Mouse (Mus musculus): Measurements from ENCODE around the gene Tor1aip1. TPM values are rescaled to one million over a fixed set of nuclear protein-coding genes. Genes with fewer than 3 reads are reported as not detected.

The Tor1aip1 gene
- polyA plus RNA-seq, 1 experiment from 2014 or later, result 44.1 TPM

- no peaks in the 10 kb centered on the region for H3K9me3 ChIP-seq (ENCODE audit: control insufficient read depth, low read length)
- 62% methylated on average over 3 of the region's 3 CpGs for WGBS
- H3K4me1 ChIP-seq (replicated peaks; ENCODE audit: control insufficient read depth, insufficient read depth, low read length), result no peaks in the 10 kb centered on the region
- no peaks in the 10 kb centered on the region for H3K36me3 ChIP-seq (ENCODE audit: control insufficient read depth, insufficient read depth, low read length)
- no peak overlapping the region for H3K4me2 ChIP-seq (replicated peaks; ENCODE audit: low read depth, low read length)
- no peaks in the 10 kb centered on the region for H3K27me3 ChIP-seq (ENCODE audit: control insufficient read depth, insufficient read depth, low read length)
- H3K27ac ChIP-seq (ENCODE audit: low read depth, low read length), result no peak overlapping the region
- ATAC-seq (ENCODE audit: low FRiP score) (no peak), DNase-seq (ENCODE audit: low spot score) (no peak)
- H3K4me3 ChIP-seq (ENCODE audit: low read depth, low read length), result no peak overlapping the region
- no peak overlapping the region for H3K9ac ChIP-seq (ENCODE audit: low read depth, low read length)
These were observed 29.9 kb upstream of the Tor1aip1 start for GRCm38 (mm10) chr1:156066133-156066532.

- Histone ChIP-seq H3K27ac (ENCODE audit: low read depth, low read length) (no peak overlapping the region), H3K9me3 (ENCODE audit: control insufficient read depth, low read length) (no peaks in the 10 kb centered on the region), H3K4me1 (replicated peaks; ENCODE audit: control insufficient read depth, insufficient read depth, low read length) (no peaks in the 10 kb centered on the region), H3K4me3 (ENCODE audit: low read depth, low read length) (no peak overlapping the region), H3K36me3 (ENCODE audit: control insufficient read depth, insufficient read depth, low read length) (no peaks in the 10 kb centered on the region; the same call in 1 of the 2 replicates), H3K4me2 (replicated peaks; ENCODE audit: low read depth, low read length) (no peak overlapping the region), H3K9ac (ENCODE audit: low read depth, low read length) (no peak overlapping the region), H3K27me3 (ENCODE audit: control insufficient read depth, insufficient read depth, low read length) (no peaks in the 10 kb centered on the region)
- no peak for DNase-seq (ENCODE audit: low spot score)
- no peak for ATAC-seq (ENCODE audit: low FRiP score)
- WGBS, result 95% methylated on average over 4 of the region's 4 CpGs
These were observed 25.9 kb upstream of the Tor1aip1 start for GRCm38 (mm10) chr1:156062193-156062592.

- H3K27ac ChIP-seq (ENCODE audit: low read depth, low read length), result no peak overlapping the region
- no peak overlapping the region for H3K4me3 ChIP-seq (ENCODE audit: low read depth, low read length)
- H3K36me3 ChIP-seq (ENCODE audit: control insufficient read depth, insufficient read depth, low read length), result no peaks in the 10 kb centered on the region; the same call in 1 of the 2 replicates
- DNase-seq (ENCODE audit: low spot score) (no peak), ATAC-seq (ENCODE audit: low FRiP score) (no peak)
- no peaks in the 10 kb centered on the region for H3K27me3 ChIP-seq (ENCODE audit: control insufficient read depth, insufficient read depth, low read length)
- no peaks in the 10 kb centered on the region for H3K4me1 ChIP-seq (replicated peaks; ENCODE audit: control insufficient read depth, insufficient read depth, low read length)
- WGBS, result 88% methylated on average over 2 of the region's 2 CpGs
- H3K9ac ChIP-seq (ENCODE audit: low read depth, low read length), result no peak overlapping the region
- no peaks in the 10 kb centered on the region for H3K9me3 ChIP-seq (ENCODE audit: control insufficient read depth, low read length)
- no peak overlapping the region for H3K4me2 ChIP-seq (replicated peaks; ENCODE audit: low read depth, low read length)
These were observed 21.9 kb upstream of the Tor1aip1 start for GRCm38 (mm10) chr1:156058207-156058606.

- Histone ChIP-seq H3K4me3 (ENCODE audit: low read depth, low read length) (no peak overlapping the region), H3K4me1 (replicated peaks; ENCODE audit: control insufficient read depth, insufficient read depth, low read length) (no peaks in the 10 kb centered on the region), H3K4me2 (replicated peaks; ENCODE audit: low read depth, low read length) (no peak overlapping the region), H3K9me3 (ENCODE audit: control insufficient read depth, low read length) (no peaks in the 10 kb centered on the region), H3K27ac (ENCODE audit: low read depth, low read length) (no peak overlapping the region), H3K27me3 (ENCODE audit: control insufficient read depth, insufficient read depth, low read length) (no peaks in the 10 kb centered on the region), H3K36me3 (ENCODE audit: control insufficient read depth, insufficient read depth, low read length) (no peaks in the 10 kb centered on the region), H3K9ac (ENCODE audit: low read depth, low read length) (no peak overlapping the region)
- DNase-seq (ENCODE audit: low spot score) (no peak), ATAC-seq (ENCODE audit: low FRiP score) (no peak)
- WGBS, result 91% methylated on average over 3 of the region's 3 CpGs
These were observed 10.4 kb upstream of the Tor1aip1 start for GRCm38 (mm10) chr1:156046688-156047087.

GRCm38 (mm10) chr1:156044211-156044611 is 7.9 kb upstream of the Tor1aip1 start:
- Histone ChIP-seq H3K4me3 (ENCODE audit: low read depth, low read length) (no peak overlapping the region), H3K36me3 (ENCODE audit: control insufficient read depth, insufficient read depth, low read length) (no peaks in the 10 kb centered on the region), H3K4me1 (replicated peaks; ENCODE audit: control insufficient read depth, insufficient read depth, low read length) (0 out of 2 replicates have a peak, but pooled peaks cover 2% of the 10 kb centered on the region), H3K9ac (ENCODE audit: low read depth, low read length) (no peak overlapping the region), H3K27me3 (ENCODE audit: control insufficient read depth, insufficient read depth, low read length) (no peaks in the 10 kb centered on the region), H3K4me2 (replicated peaks; ENCODE audit: low read depth, low read length) (no peak overlapping the region), H3K9me3 (ENCODE audit: control insufficient read depth, low read length) (no peaks in the 10 kb centered on the region), H3K27ac (ENCODE audit: low read depth, low read length) (no peak overlapping the region)
- 88% methylated on average over 5 of the region's 5 CpGs for WGBS
- DNase-seq (ENCODE audit: low spot score) (no peak), ATAC-seq (ENCODE audit: low FRiP score) (no peak)

GRCm38 (mm10) chr1:156043027-156043426 is 6.7 kb upstream of the Tor1aip1 start:
- ATAC-seq (ENCODE audit: low FRiP score) (no peak), DNase-seq (ENCODE audit: low spot score) (peak; percentile 67)
- 24% methylated on average over 4 of the region's 4 CpGs for WGBS
- Histone ChIP-seq H3K4me2 (replicated peaks; ENCODE audit: low read depth, low read length) (no peak overlapping the region), H3K9ac (ENCODE audit: low read depth, low read length) (no peak overlapping the region), H3K27ac (ENCODE audit: low read depth, low read length) (no peak overlapping the region), H3K4me3 (ENCODE audit: low read depth, low read length) (no peak overlapping the region), H3K36me3 (ENCODE audit: control insufficient read depth, insufficient read depth, low read length) (no peaks in the 10 kb centered on the region), H3K4me1 (replicated peaks; ENCODE audit: control insufficient read depth, insufficient read depth, low read length) (0 out of 2 replicates have a peak, but pooled peaks cover 2% of the 10 kb centered on the region), H3K27me3 (ENCODE audit: control insufficient read depth, insufficient read depth, low read length) (no peaks in the 10 kb centered on the region), H3K9me3 (ENCODE audit: control insufficient read depth, low read length) (no peaks in the 10 kb centered on the region)

GRCm38 (mm10) chr1:156042481-156042880 is 6.2 kb upstream of the Tor1aip1 start:
- no peak overlapping the region for H3K4me2 ChIP-seq (replicated peaks; ENCODE audit: low read depth, low read length)
- H3K9ac ChIP-seq (ENCODE audit: low read depth, low read length), result no peak overlapping the region
- WGBS, result 92% methylated on average over 5 of the region's 5 CpGs
- ATAC-seq (ENCODE audit: low FRiP score) (no peak), DNase-seq (ENCODE audit: low spot score) (no peak)
- 0 out of 2 replicates have a peak, but pooled peaks cover 2% of the 10 kb centered on the region for H3K4me1 ChIP-seq (replicated peaks; ENCODE audit: control insufficient read depth, insufficient read depth, low read length)
- no peak overlapping the region for H3K27ac ChIP-seq (ENCODE audit: low read depth, low read length)
- no peaks in the 10 kb centered on the region for H3K27me3 ChIP-seq (ENCODE audit: control insufficient read depth, insufficient read depth, low read length)
- no peaks in the 10 kb centered on the region for H3K36me3 ChIP-seq (ENCODE audit: control insufficient read depth, insufficient read depth, low read length)
- no peaks in the 10 kb centered on the region for H3K9me3 ChIP-seq (ENCODE audit: control insufficient read depth, low read length)
- no peak overlapping the region for H3K4me3 ChIP-seq (ENCODE audit: low read depth, low read length)

- H3K4me1 ChIP-seq (replicated peaks; ENCODE audit: control insufficient read depth, insufficient read depth, low read length), result 0 out of 2 replicates have a peak, but pooled peaks cover 2% of the 10 kb centered on the region
- DNase-seq (ENCODE audit: low spot score) (peak; percentile 8), ATAC-seq (ENCODE audit: low FRiP score) (no peak)
- H3K27ac ChIP-seq (ENCODE audit: low read depth, low read length), result no peak overlapping the region
- WGBS, result 47% methylated on average over 7 of the region's 7 CpGs
- no peaks in the 10 kb centered on the region for H3K36me3 ChIP-seq (ENCODE audit: control insufficient read depth, insufficient read depth, low read length)
- 0 out of 2 replicates have a peak overlapping the region, but pooled peaks have one; percentile 25 for H3K9ac ChIP-seq (ENCODE audit: low read depth, low read length)
- peak overlapping the region; percentile 29 for H3K4me3 ChIP-seq (ENCODE audit: low read depth, low read length)
- no peaks in the 10 kb centered on the region for H3K9me3 ChIP-seq (ENCODE audit: control insufficient read depth, low read length)
- peak overlapping the region; percentile 43 for H3K4me2 ChIP-seq (replicated peaks; ENCODE audit: low read depth, low read length)
- no peaks in the 10 kb centered on the region for H3K27me3 ChIP-seq (ENCODE audit: control insufficient read depth, insufficient read depth, low read length)
These were observed 5.4 kb upstream of the Tor1aip1 start for GRCm38 (mm10) chr1:156041451-156042241.

All from hindbrain, embryonic 11.5 days (tissue).